Mouse (Mus musculus) c-Kit-positive CD71-positive TER-119-negative erythroid progenitor cells, embryonic 14.5 days (primary cell): ENCODE data around the gene Hnrnpd.

ENCODE experiments used
- DNase-seq: peaks from one replicate; pipeline ENCODE4 v3.0.0-alpha.2; 2013; ENCODE audit warnings: low read depth

Gene Hnrnpd

GRCm38 (mm10) chr5:99959236-99959936 lies 19.4 kb downstream of the Hnrnpd start:
- no peak for DNase-seq

GRCm38 (mm10) chr5:99958666-99959065 lies 20.1 kb downstream of the Hnrnpd start:
- no peak for DNase-seq

- no peak for DNase-seq
Observed at GRCm38 (mm10) chr5:99953883-99954282, 24.9 kb downstream of the Hnrnpd start.

DNA sequence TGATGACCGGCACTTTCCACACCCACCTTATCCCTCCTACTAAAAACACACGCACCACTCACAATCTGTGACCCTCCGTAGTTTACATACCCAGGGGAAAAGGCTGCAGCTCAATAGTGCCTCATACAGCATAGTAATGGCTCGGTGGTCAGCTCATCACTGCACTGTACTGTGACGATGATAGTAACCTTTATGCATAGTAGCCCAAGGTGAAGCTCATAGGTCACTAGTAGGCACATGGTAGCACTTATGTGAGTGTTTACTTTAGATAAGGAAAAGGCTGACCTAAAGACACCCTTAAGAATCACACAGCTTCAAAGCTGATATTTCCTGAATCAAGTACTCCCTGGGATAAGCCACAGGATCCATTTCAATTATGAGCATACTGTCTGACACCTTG lies 26.2 kb downstream of the Hnrnpd start:
- DNase-seq, result no peak

GRCm38 (mm10) chr5:99941776-99942502 lies 36.8 kb downstream of the Hnrnpd start:
- no peak for DNase-seq

GRCm38 (mm10) chr5:99941273-99941672 lies 37.5 kb downstream of the Hnrnpd start:
- no peak for DNase-seq

- no peak for DNase-seq
Observed at GRCm38 (mm10) chr5:99939440-99939839, 39.3 kb downstream of the Hnrnpd start.

DNA sequence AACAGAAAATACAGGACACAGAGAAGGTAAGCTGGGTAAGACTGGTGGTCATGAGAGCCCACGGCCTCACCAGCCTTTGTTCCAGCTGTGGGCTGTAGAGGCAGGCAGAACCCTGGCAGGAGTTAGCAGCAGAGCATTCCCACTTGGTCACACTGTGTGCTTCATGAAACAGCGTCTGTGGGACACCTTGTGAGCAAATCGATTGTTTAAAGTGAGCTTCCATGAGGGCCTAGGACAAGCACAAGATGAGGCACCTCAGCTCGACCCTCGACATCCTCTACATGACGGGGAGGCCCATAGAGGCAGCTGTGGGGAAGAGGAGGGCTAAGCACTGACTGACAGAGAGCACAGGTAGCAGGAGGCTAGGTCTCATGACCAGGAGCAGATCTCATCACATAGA lies 46.8 kb downstream of the Hnrnpd start:
- DNase-seq, result no peak

- DNase-seq, result peak; percentile 44
Observed at GRCm38 (mm10) chr5:99927951-99928350, 50.8 kb downstream of the Hnrnpd start.

- DNase-seq, result no peak
Observed at GRCm38 (mm10) chr5:99922033-99922432, 56.7 kb downstream of the Hnrnpd start.

GRCm38 (mm10) chr5:99915494-99915893 lies 63.2 kb downstream of the Hnrnpd start:
- no peak for DNase-seq

DNA sequence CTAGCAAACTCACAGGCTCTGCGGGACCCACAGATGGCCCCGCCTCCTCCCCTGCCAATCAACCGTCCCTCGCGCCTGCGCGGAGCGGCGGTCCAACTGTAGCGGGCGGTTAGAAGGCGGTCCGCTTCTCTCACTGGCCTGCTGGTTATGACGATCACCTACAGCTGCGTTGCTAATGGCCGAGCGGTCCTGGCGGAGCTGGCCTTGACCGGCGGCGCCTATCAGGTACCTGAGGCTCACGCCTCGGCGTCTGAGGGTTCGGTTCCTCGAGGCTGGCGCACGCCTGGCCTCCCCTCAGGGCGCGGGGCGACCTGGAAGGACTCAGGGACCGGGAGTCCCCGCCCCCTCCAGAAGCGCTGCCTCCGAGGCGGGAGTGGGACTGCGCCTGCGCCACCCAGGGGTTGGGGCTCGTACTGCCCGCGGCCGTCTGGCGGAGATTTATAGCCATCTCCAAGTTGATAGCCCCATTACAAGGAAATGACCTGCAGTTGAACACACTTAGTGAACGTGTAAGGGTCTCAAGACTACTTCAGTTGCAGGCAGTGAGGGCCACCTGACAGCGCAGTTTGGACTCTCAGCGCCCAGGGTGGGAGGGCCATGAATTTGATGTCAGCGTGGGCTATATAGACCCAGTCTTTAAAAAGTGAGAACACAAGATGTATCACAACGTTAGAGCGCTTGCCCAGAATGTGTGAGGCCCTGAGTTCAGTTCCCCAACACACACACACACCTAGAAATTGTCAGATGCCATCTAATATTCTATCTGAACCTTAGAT lies 72.4 kb downstream of the Hnrnpd start, which contains the start of gene Vamp9:
Vamp9 (plus strand) TSS at position 74 of the 776 bp plus-strand sequence.
- DNase-seq, result peak; percentile 47
